Mouse (Mus musculus) cerebellum, postnatal 14 days (tissue): ENCODE measurements around the gene Dnah8.
A peak's percentile ranks its signal among the peaks of the same experiment; 100 is the strongest.

Experiments used
- DNase-seq, 2 experiments: peaks; one replicate each; pipeline ENCODE4 v3.0.0; 2021; ENCODE audit warnings: mixed read lengths in 2 of 2

Gene Dnah8

DNA sequence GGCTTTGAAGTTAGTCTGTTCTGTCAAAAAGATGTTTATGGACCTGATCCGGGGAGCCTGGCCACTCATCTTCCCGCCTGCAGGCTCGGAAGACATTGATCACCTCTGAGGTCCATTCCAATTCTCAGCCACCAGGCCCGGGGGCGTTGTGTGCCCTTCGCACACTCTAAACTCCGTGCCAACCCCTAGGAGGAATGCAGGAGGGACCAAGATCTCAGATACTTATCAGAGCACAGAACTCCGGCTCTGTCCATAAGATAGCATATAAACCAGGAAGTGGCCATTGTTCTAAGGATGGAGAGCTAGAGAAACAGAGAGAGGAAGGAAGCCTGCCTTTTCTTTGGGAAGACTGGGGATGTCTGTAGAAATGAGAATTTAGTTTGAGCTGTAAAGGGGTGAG, 259.4 kb downstream of the Dnah8 start:
- no peak for DNase-seq

DNA sequence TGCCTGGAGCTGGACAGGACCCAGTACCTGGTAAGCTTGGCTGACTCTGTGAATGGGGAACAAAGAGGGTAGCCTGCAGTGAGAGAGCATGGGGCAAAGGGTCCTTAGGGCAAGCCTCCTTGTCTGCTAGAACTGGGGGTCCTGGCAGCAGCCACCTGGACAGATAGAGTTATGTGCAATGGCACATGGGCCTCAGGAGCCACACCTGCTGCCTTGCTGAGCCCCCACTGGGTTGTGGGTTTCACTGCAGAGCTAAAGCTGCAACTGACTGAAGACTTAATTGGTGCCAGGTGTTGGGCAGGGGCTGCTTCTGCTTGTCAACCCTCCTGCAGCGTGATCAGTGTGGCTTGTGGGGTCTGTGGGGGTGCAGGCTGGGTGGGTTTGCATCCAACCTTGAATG, 267.9 kb downstream of the Dnah8 start:
- DNase-seq: no peak

- peak in 1 of 2 experiments; percentile 59 for DNase-seq
Measured at GRCm38 (mm10) chr17:30892730-30893129, 268.6 kb downstream of the Dnah8 start.

GRCm38 (mm10) chr17:30897075-30897474, 272.9 kb downstream of the Dnah8 start:
- no peak for DNase-seq

DNA sequence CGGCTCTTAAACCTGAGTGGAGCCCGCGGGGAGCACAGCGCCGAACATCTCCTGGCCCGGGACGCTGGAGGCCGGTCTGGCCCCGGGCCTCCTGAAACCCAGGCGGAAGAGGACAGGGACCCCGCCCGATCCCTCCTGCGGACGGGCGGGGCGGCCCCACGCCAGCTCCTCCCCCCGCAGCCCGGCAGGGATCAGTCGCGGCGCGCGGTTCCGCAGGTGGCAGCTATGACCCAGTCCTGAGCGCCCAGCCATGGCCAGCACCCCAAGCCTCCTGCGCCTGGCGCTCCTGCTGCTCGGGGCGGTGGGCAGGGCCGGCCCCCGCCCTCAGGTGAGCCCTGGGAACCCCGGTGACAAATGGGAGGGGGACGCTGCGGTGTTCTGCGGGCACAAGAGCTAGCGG, 277.5 kb downstream of the Dnah8 start, which contains the start of gene Glp1r:
Gene Glp1r (plus strand): TSS at position 191 of the 400 bp plus-strand sequence.
- no peak for DNase-seq

- peak in 1 of 2 experiments; percentile 21 for DNase-seq
Measured at GRCm38 (mm10) chr17:30904096-30904495, 279.9 kb downstream of the Dnah8 start.

DNA sequence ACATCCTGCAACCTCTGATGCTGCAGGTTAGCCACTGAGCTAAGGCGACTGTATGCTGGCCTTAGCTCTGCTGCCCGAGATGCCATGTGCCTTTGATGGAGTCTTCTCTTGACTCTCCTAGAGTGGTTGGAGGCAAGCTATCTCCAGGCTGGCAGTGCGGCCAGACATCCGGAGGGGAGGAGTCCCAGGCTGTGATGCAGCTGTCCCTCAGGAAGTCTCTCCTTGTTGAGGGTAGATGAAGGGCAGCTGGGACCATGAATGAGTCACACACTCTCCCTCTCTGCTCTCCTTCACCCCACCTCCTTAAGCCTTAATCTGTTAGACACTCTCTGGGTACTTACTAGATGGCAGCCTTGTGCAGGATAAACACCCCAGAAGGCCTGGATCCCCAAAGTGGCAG, 283.4 kb downstream of the Dnah8 start:
- DNase-seq: no peak

- peak; percentile 72 to 74 for DNase-seq
Measured at GRCm38 (mm10) chr17:30910866-30911731, 286.9 kb downstream of the Dnah8 start.

GRCm38 (mm10) chr17:30911732-30912088, 287.6 kb downstream of the Dnah8 start:
- DNase-seq: no peak

- DNase-seq: peak; percentile 52 to 64
Measured at GRCm38 (mm10) chr17:30912536-30912935, 288.4 kb downstream of the Dnah8 start.

- no peak for DNase-seq
Measured at GRCm38 (mm10) chr17:30914264-30914663, 290.1 kb downstream of the Dnah8 start.

DNA sequence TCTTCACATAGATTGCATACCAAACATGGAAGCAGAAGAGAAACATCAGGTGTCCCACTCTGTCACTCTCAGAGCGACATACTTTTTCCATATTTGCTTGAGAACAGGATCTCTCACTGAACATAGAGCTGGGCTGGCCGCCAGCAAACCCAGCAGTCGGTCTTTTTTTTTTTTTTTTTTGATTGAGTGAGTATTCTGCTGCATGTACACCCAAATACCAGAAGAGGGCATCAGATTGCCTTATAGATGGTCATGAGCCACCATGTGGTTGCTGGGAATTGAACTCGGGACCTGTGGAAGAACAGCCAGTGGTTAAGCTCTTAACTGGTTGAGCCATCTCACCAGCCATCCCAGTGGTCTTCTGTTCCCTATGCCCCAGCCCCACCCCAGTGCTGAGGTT, 299.4 kb downstream of the Dnah8 start:
- peak in 1 of 2 experiments; percentile 47 for DNase-seq
